Mouse (Mus musculus): Measurements from ENCODE around the gene Slc15a1.

- TF ChIP-seq CTCF (IDR thresholded peaks at IDR 0.05; ENCODE audit: extremely low read depth, insufficient read depth, low read length) (no peak), POLR2A (IDR thresholded peaks at IDR 0.05; ENCODE audit: extremely low read depth, insufficient read depth, low read length) (no peak)
These were observed 23.5 kb downstream of the Slc15a1 start for GRCm38 (mm10) chr14:121481591-121481990.
